Mouse (Mus musculus) CH12F3 (cell line): Measurements from ENCODE around the gene Atp6v1c2.

Source experiments
- in situ Hi-C: fragments of 300-500 bp; cut with MboI; formaldehyde crosslinking; loops from 2 replicates; pipeline ENCODE4 v1.14.3; 2020; ENCODE audit warnings: low sequenced_read_pairs

Gene Atp6v1c2

DNA sequence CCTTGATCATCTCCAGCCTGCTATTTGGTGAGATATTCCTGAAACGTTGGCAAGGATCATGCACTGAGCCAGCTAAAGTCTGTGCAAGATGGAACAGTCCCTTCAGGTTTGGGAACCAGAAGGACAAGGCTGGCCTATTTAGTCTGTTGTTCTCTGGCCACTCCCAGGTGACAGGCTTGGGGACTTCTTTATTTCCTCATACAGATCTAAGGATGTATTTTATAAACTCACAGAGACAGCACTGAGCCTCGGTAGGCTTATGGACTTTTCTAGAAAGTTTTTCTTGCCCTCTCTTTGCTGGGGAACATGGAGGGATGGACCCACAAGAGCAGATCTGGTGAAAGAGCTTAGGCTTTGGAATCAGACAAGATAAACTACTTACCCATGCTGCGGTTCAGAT is at the start of gene Atp6v1c2:
Atp6v1c2 (minus strand) TSS at position 101 of the 400 bp plus-strand sequence.
- in situ Hi-C loops, result no loop called here

DNA sequence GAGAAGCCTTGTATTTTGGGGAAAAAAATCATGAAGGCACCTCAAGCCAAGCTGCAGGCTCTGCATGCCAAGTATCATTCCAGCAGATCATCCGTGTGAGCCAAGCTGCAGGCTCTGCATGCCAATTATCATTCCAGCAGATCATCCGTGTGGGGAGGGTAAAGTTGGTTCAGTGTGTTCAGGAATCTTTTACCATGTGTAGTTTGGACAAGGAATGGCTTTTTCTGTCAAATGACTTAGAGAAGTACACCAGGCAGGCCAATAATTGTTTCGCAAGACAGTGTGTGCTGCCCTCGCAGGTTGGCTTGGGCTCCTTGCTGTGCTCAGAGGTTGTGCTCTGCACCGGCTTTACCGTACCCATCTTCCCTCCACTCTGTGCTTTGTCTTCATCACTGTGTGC is 47.4 kb upstream of the Atp6v1c2 start:
- in situ Hi-C loops, result loop anchor here (10.0 kb wide), 1 partner anchor 178 kb away; no protein-coding TSS in a partner anchor

DNA sequence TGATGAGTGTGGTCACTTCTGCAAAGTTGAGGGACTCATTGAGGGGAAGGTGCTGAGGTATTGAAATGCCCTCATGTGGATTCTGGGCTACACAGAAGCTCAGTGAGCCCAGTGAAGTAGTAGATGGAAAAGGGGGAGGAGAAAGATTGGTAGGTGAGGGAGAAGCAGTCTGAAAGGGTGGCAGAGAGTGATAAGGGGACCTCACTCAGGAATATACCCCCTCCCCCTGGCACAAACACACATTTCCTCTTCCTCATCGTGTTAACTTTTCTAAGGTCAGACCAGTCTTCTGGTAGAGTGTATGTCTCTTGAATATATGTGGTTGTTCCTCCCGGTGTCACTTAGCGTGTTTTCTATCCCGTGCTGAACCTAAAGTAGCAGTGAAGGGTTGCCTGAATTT is 46.1 kb upstream of the Atp6v1c2 start:
- in situ Hi-C loops, result loop anchor here (10.0 kb wide), 1 partner anchor 180 kb away; no protein-coding TSS in a partner anchor

DNA sequence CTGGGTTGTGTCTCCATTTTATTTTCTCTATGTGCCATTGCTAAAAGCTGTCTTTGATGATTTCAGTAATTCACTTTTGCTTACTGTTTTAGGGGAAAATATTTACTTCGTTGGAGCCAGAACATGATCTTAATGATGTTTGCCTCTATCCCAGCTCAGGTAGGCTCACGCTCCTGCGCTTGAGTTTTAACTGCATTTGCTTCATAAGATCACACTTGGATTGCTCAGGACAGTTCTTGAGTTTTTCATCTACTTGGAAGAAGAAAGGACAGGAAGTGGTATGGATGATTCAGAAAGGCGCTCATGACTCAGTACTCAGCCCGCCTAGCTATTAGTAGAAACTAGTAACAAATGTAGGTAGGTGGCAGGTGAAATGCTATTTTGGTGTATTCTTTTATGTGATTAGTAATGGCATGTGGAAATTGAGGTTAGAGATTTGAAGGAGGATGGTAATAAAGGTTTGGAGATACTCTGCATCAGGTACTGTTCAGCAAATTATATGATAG is 44.4 kb upstream of the Atp6v1c2 start:
- in situ Hi-C loops, result loop anchor here (10.0 to 25.0 kb wide), 2 partner anchors 181 to 414 kb away; no protein-coding TSS in a partner anchor

DNA sequence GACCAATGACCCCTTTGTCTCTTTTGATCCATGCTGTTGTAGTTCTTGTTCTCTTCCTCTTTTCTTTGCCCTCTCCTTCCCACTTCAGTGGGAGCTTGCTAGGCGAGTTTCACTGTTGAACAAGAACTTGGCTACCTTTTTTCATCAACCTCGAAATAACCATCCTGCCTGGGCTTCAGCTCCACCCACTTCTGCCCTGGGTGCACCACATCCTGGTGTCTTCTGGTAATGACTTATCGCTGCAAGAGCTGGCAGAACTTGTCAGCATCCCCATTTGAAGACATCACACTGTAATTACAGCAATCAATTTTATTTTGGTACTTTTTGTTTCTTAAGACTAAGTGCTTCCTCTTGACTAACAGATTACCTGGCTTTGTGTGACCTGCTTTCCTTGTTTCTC is 43.5 kb upstream of the Atp6v1c2 start:
- in situ Hi-C loops, result loop anchor here (10.0 to 25.0 kb wide), 2 partner anchors 182 to 415 kb away; no protein-coding TSS in a partner anchor

DNA sequence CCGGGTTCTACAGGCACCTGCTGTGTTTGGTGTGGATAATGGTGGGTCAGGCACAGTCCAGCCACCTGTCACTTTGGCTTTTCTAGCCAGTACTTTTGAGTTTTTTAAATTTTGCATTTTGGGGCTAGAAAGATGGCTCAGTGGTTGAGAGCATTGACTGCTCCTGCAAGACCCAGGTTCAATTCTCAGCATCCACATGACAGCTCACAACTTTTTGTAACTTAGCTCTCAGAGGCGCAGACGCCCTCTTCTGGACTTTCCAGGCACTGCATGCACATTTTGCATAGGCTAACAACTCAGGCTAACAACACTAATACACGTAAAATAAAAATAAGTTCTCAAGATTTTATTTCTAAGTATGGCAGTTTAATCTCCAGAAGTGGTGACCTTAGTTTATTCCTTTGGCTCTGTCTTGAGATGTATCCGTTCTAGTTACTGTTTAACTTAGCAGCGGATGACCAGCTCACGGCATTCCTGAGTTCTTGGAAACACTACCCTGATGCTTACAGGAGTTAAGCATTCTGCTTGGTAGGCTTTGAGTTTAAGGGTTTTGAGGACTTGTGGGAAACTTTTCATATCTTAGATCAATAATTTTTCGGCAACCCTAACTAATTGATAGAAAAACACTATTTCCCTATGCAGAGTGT is 42.6 kb upstream of the Atp6v1c2 start:
- in situ Hi-C loops, result loop anchor here (10.0 to 25.0 kb wide), 2 partner anchors 183 to 416 kb away; no protein-coding TSS in a partner anchor

DNA sequence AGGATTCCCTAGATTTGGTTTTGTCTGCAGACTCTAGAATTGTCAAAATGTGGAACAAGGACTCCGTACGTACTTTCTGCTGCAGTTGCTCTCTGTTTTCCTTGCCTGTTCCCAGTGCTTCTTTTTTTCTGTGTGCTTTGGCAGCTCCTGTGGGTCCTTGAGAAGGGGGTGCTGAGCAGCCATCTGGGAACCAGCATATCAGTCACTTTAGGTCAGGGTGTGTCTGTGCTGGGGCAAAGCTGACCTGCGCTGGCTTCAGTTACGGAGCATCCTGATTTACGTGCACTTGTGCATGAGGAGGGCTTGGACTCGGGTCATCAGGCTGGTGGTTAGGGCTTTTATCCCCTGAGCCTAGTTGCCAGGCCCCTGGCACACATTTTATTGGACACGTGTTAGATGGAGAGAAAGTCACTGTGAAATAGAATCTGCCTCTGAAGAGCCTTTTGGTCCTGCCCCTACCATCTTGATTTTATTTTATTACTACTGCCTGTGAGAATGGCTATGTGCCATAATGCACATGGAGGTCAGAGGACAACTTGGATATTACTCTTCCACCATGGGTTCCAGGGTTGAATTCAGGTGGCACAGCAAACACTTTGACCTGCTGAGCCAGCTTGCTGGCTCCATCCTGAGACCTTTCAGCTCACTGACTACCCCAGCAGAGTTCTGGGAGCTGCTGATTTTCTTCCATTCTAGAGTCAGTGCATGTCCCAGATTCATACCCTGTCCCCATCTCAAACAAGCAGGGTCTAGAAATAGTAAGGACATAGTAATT is 40.6 kb upstream of the Atp6v1c2 start:
- in situ Hi-C loops, result loop anchor here (10.0 to 25.0 kb wide), 2 partner anchors 185 to 418 kb away; no protein-coding TSS in a partner anchor

DNA sequence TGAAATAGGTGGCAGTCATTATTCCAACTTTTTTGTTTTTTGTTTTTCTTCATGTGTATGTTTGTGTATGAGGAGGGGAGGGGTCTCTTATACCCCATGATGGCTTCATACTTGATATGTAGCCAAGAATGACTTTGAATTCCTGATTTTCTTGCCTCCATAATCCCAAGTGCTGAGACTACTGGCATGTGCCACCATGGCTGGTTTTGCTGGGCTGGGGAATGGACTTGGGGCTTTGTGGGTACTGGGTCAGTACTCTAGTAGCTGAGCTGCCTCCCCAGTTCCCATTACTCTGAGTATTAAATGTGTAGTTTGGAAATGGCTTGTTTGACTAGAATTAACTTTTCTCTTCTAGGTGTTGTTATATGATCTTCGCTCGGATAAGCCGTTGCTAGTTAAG is 40.0 kb upstream of the Atp6v1c2 start:
- in situ Hi-C loops, result loop anchor here (25.0 kb wide), 1 partner anchor 418 kb away; no protein-coding TSS in a partner anchor

DNA sequence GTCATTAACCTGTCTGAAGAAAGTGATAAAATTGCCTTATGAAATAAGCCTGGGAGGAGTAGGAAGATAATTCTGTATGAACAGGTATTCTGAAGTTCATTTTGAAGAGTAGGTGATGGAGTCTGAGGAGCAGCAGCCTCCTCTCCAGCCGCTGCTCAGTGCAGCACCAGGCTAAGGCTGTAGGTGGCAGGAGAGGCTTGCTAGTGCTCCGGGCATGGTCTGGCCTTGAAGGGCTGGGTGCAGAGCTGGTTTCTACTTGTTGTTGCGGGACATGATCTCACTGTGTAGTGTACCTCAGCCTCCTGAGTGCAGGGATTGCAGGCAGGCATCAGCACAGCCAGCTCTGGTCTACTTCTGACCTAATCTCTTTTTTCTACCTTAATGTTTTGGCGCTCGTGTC is 37.8 kb upstream of the Atp6v1c2 start:
- in situ Hi-C loops, result loop anchor here (25.0 kb wide), 1 partner anchor 420 kb away; no protein-coding TSS in a partner anchor

DNA sequence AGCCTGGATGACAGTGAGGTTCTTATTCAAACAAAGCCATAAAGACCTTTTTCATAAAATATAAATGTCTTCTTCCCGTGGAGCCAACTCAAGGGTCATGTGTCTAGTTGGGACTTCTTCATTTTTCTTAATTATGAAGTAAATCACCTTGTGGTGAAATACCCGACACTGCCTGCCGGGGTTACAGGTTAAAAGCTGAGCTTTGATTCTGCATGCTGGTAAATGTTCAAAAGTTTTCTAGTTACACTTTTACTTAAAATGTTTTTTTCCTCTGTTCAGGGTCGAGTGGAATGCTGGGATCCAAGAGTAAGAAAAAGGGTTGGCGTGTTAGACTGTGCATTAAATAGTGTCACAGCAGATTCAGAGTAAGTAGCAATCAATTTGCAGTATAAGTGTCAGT is 33.2 kb upstream of the Atp6v1c2 start:
- in situ Hi-C loops, result loop anchor here (25.0 kb wide), 1 partner anchor 425 kb away; no protein-coding TSS in a partner anchor

DNA sequence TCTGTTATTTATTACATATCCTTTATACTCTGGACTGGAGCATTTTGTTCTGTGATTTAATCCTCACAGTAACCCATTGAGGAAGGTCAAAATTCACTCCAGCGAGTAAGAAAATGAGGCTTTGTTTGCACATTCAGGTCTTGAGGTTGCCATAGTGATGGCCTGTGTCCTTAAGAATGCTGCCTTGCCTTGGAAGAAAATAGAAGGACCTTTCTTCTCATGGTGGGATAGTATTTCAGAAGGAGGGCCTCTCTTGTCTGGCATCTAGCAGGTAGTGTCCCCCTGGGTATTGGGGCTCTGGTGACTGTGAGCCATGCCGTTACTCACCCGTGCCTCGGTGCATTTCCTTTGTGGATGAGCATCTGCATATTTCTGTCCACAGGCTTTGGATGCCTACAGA is 31.5 kb upstream of the Atp6v1c2 start:
- in situ Hi-C loops, result loop anchor here (25.0 kb wide), 1 partner anchor 427 kb away; no protein-coding TSS in a partner anchor

DNA sequence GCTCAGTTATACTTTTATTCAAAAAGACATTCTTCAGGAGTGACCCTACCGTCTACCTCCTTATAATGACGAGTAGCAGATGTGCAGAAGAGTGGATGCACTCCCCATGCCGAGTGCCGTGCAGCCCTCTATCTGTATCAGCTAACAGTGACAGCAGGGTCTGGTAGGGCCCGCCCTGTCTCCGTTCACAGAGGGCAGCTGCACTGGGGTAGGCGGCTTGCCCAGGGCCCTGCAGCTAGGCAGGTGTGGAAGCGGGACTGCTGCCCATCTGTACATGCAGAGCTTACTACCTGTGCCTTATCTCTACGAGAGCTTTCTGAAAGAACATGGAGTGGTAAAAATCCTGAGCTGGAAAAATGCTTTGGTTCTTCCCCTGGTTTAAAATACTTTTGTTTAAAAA is 30.9 kb upstream of the Atp6v1c2 start:
- in situ Hi-C loops, result loop anchor here (25.0 kb wide), 1 partner anchor 427 kb away; no protein-coding TSS in a partner anchor

DNA sequence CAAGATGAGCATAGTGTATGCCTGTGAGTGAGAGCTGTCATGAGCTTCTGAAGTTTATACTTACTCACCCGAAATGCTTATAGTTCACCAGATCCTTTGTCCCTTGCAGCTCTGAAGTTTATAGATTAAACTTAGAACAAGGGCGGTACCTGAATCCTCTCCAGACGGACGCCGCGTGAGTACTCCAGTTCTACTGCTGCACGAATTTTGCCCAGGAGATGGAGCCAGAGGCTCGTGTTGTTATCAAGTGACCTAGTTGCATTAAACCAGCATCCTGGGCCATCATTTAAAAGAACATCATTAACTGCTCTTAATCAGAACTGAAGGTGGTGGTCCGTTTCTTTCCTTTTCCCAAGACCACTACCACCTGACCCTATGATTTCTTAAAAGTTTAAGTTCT is 29.8 kb upstream of the Atp6v1c2 start:
- in situ Hi-C loops, result loop anchor here (25.0 kb wide), 1 partner anchor 428 kb away; no protein-coding TSS in a partner anchor

DNA sequence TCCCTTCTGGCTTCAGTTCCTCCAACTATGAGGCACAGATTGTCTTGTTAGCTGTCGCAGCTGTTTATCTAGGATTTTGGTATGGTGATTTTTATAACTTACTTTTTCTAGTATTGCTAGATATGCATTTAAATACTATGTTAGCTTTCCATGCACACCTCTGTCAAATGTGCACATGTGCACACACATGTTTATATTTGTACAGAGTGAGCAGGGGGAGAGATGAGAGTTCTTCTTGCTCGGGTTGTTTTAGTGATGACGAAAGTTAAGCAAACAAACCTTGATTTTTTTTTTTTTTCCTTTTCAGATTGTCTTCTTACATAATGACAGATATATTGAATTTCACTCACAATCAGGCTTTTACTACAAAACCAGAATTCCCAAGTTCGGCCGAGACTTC is 28.6 kb upstream of the Atp6v1c2 start:
- in situ Hi-C loops, result loop anchor here (25.0 kb wide), 1 partner anchor 430 kb away; no protein-coding TSS in a partner anchor

DNA sequence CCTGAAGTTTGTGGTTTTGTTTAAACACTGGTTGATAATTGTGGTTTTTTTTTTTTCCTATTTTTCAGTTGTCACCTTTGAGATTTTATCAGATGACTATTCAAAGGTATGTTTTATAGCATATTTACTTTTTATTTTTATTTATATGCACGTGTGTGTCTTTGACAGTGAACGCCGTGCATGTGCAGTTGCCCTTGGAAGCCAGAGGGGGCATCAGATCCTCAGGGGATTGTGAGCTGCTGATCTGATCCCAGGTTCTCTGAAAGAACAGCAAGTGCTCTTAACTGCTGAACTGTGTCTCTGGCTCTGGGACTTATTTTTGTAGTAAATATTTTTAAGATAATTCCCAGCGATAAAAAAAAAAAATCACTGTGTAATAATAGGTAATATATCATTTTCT is 27.7 kb upstream of the Atp6v1c2 start:
- in situ Hi-C loops, result loop anchor here (25.0 kb wide), 1 partner anchor 430 kb away; no protein-coding TSS in a partner anchor

DNA sequence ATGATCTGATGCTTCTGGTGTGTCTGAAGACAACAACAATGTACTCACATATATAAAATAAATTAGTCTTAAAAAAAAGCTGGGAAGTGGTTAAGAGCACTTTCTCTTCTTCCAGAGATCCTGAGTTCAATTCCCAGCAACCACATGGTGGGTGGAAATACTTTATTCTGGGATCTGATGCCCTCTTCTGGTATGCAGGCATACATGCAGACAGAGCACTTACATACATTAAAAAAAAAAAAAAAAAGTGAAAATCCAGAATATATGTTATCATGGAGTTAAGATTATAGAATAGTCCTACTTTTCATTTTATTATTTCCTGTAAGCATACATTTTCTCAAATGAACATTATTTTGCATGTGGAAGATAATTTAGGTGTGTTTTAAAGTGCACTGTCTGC is 20.9 kb upstream of the Atp6v1c2 start:
- in situ Hi-C loops, result loop anchor here (25.0 kb wide), 1 partner anchor 437 kb away; no protein-coding TSS in a partner anchor

DNA sequence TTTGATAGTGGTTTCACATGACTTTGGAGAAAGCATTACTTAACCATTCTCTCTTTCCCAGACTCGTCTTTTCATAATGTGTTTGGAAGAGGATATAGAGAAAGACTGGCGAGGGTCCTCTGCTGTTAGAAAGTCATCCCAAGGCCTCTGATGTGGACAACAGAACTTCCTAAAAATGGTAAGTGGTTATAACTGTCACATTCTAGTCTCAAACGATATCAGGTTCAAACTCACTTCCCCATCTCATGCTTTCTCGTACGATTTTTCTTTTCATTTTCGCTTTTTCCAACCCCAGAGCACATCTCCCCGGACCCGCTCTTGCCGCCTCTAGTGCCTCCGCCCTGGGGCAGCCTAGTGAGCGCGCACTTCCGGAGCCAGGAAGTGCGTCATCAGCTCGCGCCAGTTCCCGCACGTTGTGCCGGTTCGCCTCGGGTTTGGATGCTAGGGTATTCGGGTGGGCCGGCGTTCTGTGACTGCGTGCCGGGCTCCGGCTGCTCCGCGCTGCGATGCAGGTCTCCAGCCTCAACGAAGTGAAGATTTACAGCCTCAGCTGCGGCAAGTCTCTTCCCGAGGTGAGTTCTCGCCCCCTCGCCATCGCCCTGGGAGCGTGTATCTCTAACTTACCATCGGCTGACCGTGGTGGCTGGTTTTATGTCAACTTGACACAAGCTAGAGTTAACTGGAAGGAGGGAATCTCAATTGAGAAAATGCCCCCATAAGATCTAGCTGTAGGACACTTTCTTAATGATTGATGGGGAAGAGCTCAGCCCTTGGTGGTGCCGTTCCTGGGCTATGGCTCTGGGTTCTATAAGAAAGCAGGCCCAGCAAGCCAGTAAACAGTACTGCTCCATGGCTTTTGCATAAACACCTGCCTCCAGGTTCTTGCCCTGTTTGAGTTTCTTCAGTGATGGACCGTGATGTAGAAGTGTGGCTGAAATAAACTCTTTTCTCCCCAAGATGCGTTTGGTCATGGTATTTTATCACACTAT is 19.2 kb upstream of the Atp6v1c2 start, which contains the start of gene Nol10:
Nol10 (plus strand) TSS at position 411 of the 989 bp plus-strand sequence.
- in situ Hi-C loops, result no loop called here

DNA sequence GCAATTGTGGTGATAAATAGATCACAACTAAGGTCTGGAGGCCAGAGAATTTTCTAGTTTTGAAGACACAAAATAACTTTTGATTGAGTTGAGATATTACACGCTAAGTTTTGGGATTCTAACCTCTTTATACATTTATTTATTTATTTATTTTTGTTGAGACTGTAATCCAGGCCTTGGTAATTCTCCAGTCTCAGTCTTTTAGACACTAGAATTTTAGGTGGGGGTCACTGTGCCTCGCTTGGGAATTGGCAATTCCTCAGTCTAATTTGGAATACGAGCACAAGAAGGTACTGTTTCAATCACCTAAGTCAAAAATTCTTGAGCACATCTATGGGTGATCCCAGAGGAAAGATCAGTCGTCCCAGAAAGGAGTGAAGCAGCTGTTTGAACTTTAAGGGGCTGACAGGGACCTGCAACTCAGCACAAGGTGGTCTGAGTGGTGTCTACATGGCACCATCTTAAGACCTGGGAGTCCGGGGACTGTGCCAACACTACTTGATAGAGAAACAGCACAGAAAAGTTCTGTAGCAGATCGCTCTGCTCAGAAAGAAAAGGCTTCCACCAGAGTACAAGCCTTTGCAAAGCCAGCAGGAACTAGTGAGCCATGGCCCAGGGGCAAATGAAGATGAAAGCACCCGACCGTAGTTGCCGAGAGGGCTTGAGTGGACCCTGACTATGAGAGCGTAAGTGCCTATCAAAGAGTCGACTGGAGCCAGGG is 18.3 kb upstream of the Atp6v1c2 start:
- in situ Hi-C loops, result no loop called here
